Mouse (Mus musculus) cerebellum, postnatal 25 days (tissue): ENCODE results near the gene Dnajb13.

Source experiments
- DNase-seq, 2 experiments: peaks; one replicate each; pipeline ENCODE4 v3.0.0; 2021; ENCODE audit warnings: mixed read lengths in 2 of 2

The Dnajb13 gene

DNA sequence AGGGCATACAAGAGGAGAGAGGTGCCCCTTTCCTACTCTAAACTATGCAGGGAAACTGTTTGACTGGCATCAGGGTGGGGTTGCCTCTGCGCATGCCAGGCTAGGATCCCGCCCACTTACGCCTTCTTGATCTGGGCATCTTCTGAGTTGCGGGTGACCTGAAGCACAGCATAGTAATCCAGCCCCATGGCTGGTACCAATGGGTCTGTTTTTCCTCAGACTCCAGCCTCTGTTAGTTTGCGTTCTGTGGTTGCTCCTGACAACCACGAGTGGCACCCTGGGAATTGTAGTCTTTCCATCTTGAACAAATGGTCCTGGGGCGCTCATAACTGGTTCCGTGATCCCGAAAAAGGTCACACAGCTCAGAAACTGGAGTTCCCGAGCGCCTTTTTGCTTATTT lies at the start of gene Dnajb13:
Gene Dnajb13, minus strand, starts transcription at position 388 of the 400 bp plus-strand sequence.
- DNase-seq, result no peak

DNA sequence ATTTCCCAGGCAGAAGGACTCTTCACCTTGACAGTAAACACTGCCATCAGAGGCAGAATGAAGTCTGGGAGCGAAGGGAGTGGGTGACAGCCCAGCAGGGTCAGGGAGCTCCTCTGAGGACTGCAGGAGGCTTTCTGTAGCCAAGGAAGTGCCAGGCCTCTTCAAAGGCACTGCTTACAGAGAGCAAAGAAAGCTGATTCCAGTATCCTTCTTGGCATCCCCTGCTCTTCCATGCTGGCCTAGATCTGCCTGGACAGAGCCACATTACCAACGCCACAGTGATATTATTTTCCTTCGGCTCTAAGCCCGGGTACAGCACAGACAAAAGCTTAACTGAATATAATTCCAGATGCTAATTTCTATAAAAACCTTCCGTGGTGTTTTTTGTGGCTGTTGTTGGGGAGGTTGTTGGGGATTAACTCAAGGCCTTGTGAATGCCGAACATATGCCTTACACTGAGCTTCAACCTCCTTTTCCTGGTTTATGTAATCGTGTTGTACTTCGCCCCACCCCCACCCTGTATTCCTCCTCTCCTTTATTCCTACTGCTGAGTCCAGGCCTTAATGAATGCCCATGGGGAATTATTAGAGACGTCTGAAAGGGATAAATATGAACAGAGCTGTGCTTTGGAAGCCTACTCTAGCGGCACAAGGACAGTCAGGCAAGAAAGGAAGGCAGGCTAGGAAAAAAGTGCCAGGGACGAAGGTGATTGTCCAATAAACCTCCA lies 47.3 kb upstream of the Dnajb13 start:
- DNase-seq, result peak in 1 of 2 experiments; percentile 25

DNA sequence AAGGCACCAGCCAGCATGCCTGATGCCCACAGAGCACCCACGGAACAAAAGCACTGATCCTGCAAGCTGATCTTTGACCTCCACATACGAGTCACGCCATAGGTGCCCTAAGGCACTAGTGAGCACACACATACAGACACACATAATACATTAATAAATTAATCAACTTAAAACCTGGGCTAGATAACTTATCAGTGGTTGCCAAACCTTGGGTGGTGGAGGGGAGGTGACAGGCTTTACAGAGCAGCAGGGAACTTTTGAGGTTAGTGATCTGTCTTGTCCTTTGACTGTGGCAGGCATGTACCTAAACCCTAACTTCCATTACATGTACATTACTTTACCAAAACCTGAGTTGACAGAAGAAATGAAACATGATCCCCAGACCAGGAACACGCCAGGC lies 44.6 kb upstream of the Dnajb13 start:
- no peak for DNase-seq

DNA sequence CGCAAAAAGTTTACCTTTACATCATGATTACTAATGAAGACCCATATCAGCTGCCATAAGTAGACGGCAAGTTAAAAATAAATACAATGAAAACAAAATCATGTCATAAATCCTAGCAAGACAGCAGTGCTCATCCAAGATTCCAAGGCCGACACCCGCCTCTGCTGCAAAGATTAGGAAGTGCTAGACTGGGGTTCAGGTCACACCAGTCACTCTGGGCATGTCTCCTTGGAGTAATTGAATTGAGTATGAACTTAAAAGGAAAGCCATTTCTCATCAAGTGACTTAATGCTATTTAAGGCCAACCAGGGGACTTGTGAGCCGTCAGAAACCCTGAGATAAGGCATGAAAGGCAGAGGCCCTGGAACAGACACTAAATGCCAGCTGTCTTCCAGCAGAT lies 42.5 kb upstream of the Dnajb13 start:
- DNase-seq, result no peak

DNA sequence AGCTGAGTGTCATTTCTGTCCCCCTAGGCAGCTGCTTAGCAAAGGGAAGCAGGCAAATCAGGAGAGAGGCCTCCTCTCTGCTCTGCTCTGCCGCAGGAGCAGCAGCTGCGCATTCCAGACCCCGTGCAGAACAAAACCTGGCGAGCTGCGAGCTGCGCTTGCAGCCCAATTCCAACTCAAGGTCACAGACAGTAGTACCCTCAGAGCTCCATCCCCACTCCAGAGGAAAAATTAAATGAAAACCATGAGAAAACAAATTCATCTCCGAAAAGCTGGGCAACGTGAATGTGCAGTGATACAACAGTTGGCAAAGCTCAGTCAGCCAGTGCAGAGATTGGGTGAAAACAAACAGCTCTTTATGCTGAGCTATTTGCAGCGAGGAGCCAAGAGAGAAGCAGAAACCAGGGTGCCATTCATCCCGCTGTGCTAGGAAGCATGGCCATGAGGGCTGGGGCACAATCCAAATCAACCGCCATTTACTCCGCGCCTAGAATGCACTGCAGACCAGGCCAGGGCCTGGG lies 40.7 kb upstream of the Dnajb13 start:
- DNase-seq, result peak; percentile 56

DNA sequence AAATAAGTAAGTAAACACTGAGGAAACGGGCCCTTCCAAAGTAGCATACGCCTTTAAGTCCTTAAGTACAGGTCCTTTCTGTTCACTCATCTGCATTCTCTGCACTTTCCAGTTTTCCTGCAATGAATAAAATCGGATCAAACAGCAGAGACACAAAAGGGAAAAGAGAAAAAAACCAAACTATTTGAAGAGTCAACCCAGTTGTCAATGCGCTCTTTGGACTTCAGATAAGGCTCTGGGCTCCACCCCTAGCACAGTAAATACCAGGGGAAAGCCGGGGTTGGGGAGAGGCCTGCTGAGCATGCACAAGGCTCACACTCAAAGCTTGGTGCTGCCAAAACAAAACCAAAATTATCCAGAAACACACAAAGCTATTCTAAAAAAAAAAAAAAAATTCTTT lies 40.2 kb upstream of the Dnajb13 start:
- DNase-seq, result no peak

DNA sequence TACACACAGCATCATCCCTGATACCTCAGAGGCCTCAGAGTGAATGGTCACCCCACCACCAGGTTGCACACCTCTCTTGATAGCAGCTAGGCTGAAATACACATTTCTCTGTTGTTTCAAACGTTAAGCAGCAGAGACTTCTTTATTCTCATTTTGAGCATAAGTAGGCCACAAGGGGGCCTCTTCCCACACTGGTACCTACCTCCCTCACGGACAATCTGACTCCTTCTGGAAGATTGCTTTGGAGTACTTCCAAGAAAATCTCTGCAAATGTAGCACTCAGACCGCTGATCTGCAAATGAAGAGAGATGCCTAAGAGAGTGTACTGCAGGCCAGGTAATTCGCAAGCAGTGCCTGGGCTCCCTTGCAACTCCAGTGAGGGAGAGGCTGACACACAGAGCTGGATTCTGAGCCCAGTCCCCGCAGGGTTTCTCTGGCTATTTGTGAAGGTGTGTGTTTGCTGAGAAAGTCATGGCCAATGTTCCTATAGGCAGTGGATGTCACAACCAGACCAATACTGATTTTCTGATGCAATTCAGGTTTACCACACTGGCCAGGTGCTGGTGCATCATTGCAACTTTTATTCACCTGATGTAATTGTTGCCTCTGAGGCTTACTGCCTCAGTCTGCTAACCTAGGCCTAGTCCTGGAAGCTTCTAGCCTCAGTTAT lies 35.7 kb upstream of the Dnajb13 start:
- peak; percentile 46 to 64 for DNase-seq

DNA sequence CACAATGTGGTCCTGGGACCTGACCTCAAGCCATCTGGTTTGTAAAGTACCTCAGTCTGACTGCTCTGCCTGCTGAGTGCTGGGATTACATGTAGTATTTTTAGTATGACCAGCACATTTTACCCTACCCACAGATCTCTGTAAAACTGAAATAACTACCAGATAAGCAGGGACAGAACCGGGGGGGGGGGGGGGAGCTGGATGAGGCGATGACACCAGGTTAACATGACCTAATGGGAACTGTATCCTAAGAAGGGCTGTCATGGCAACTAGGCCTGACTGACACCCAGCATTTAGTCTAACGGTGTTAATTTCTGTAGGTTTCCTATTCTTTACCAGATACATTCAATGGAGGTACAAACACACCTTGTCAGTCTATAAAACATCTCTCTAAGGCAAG lies 35.0 kb upstream of the Dnajb13 start:
- DNase-seq, result no peak

DNA sequence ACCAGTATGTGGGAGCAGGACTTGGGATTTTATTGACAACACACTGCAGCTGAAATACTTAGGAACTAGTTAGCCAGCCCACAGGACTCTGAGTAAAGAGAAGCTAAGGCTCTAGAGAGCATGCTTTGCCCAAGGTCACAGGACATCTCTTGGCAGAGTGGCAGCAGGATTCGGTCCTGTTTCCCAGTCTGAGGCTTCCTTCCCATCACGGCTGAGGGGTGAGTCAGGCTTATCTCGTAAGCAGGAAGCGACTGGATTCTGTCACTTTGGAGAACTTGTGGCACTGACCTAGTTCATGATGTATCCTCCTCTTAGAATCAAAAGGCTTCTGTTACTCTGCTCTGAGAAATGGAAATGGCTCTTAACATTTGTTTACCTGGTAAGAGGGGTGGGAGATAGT lies 32.9 kb upstream of the Dnajb13 start:
- DNase-seq, result no peak

DNA sequence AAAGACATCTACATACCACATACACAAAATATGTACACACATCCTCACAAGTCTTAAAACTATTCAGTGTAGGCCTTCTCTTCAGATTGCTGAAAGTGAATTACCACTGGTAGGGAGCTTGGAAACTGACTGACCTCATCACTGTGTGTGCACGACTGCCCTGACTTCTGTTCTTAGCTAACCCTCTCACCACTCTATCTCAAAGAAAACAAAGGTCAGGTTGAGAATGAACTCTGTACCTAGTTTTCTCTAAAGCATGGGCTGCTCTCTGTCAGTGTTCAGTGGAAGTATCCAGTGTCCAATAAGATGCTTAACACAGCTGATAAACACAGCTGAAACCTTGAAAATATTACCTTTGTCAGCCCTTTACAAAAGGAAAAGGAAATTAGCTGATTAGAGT lies 29.7 kb upstream of the Dnajb13 start:
- DNase-seq, result no peak

DNA sequence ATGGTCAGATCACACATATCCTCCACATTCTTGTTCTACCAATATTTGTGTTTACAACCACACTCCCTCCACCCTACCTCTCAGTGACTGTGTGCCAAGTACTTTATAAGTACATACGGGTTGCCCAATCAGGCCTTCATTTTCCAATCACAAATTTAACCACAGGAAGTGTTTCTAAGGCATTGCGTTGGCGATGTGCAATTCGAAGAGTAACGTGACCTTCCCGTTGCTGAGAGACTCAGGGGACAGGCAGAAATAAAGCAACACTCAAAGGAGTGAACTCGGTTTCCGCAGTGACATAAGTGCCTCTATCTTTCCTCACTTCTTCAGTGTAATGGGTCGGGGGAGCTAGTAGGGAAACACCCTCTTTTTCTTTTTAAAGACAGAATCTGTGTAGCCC lies 24.8 kb upstream of the Dnajb13 start:
- no peak for DNase-seq

DNA sequence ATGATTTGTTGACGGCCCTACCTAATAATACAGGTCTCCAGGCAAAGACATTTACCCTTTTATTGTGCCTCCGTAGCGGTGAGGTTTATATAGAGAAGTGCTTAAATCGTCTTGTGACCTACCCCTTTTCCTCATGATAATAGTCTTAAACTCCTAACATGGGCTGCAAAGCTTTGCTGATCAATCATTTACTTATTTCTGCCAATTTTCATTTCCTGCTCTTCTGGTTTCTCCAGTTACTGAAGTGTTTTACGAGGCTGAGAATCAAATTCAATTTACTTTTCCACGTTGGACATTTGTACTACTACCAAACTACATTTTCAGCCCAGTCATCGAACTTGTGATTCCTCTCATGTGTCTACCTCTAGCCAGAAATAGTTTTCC lies 22.8 kb upstream of the Dnajb13 start:
- no peak for DNase-seq

DNA sequence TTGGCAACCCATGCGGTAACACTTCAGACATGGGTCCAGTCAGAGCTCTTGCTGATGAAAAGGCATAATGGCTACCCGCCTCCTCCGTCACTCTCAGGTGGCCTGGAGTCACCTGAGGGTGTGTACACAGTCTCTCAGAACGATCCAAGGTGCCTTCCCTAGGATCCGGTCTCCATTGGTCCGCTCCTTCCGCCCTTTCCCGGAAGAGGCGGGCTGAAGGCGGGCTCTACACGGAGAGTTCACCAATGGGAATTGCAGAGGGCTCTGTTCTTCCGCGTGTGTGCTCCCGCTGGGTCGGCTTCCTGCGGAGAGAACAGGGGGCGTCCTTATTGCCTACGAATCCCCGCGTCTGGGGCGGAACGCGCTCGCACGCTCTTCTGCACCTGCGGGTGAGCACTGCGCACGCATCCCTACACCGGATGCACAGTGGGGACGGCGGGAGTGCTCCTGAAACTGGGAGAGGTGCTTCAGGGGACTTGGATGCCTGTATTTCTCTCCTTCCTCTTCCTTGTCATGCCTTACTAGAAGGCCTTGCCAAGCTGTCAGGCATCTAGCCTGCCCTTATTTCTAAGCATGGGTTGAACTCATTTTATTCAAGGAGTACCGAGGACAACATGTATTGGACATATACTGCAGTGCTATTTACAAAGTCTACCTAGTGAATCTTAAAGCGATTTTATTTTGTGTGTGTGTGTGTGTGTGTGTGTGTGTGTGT lies 22.2 kb upstream of the Dnajb13 start, which contains the start of gene Coa4:
Gene Coa4, plus strand, starts transcription at position 268 of the 715 bp plus-strand sequence.
- DNase-seq, result peak; percentile 92 to 93

DNA sequence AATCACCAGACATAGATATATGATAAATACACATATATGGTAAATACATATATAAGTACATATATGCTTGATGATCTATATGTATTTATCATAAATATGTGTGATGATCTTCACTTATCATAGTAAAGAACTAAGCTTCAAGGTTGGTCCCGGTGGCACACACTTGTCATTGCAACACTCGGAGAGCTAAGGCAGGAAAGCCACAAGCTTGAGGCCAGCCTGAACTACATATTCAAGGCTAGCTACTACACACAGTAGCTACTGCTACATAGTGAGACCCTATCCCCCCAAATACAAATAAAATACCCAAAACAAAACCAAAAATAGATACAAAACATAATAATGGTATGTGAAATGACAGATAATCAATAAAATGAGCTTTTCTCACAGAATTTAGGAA lies 21.1 kb upstream of the Dnajb13 start:
- DNase-seq, result no peak

DNA sequence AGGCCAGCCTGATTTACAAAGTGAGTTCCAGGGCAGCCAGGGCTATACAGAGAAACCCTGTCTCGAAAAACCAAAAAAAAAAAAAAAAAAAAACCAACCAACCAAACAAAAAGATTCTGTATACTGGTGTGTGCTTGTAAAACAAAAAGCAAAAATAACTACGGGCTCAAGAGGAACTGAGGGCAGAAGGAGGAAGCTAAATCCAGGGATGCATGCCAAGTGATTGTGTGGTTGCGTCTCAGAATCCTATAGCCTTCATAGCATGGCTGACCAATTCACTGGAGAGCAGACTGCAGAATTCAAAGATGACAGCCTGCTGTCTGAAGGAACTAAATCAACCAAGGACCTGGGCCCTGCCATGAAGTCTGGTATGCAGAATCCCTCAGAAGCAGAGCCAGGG lies 19.5 kb upstream of the Dnajb13 start:
- no peak for DNase-seq

DNA sequence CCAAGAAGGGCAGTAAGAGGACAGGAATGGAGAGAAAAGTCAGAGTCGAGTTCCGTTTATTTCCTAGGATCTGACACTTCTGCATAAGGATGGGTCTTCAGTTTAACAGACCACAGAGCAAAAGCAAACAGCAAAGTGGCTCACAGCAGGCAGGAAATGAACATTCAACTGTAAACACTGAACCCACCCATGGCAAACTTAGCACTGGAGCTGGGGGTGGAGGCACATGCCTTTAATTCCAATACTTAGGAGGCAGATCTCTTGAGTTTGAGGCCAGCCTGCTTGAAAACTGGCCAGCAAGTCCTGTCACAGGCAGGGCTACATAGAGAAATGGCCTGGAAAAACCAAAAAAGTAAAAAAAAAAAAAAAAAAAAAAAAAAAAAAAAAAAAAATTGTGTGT lies 18.7 kb upstream of the Dnajb13 start:
- DNase-seq, result no peak

DNA sequence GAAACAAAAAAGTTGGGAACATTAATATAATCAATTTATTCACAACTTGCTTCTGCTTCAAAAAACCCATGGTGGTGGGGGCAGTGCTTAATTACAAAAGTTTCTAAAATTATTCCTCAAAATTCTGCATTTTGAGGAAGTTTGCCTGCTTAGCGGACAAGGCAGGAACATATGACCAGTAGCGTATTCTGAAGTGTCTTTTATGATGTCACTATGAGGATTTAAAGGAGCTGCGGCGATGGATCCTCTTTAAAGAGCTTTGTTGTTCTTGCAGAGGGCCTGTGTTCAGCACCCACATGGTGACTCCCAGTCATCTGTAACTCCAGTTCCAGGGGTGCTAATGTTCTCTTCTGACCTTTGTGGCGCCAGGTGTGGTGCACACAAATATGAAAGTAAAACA lies 16.0 kb upstream of the Dnajb13 start:
- no peak for DNase-seq

DNA sequence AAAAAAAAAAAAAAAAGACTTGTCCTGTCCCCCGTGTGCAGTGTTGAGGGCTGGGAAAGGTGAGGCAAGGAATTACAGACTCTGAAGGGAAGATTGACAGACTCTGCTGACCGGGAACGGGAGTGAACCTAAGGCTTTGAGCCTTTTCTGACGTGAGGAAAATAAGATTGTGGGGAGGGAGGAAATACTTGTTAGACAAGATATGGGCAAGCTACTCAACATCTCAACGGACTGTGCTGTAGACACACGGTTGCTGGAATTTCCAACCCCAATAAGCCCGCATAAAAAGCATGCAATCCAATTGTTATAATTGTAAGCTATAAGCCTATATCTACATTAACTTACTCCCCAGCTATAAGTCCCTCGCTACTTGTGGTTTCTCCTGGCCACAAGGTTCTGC lies 9.9 kb upstream of the Dnajb13 start:
- no peak for DNase-seq

DNA sequence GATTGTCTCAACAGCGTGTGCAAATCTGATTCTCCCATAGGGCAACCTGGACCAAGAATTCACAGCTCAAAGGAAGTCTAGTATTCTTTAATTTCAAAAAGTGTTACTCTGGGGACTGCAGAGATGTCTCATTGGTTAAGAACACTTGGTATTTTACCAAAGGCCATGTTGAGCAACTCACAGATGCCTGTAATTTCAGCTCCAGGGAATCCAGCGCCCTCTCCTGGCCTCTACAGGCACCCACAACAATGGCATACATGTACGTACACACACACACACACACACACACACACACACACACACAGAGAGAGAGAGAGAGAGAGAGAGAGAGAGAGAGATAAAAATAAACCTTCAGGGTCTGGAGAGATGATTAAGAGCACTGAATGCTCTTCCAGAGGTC lies 7.5 kb upstream of the Dnajb13 start:
- DNase-seq, result no peak

DNA sequence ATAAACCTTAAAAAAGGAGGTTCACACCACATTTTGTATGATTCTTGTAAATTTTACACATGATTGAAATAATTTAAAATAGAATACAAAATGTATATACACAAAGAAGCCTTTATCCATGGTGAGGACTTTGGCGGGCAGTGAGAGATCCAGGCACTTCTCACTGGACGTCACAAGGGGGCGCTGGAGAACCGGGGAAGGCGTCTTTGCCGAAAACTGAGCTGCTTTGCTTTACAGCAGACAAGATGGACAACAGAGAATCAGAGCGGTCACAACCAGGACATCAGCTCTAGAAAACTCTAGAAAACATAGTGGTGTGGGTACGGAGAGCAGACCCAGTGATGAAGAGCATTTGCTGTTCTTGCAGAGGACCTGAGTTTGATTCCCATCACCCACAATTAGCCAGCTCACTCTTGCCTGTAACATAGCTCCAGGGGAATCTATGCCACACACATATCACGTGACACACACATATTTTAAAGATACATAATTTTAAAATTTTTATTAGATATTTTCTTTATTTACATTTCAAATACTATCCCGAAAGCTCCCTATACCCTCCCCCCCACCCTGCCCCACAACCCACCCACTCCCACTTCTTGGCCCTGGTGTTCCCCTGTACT lies 6.0 kb upstream of the Dnajb13 start:
- DNase-seq, result peak; percentile 87 to 89

DNA sequence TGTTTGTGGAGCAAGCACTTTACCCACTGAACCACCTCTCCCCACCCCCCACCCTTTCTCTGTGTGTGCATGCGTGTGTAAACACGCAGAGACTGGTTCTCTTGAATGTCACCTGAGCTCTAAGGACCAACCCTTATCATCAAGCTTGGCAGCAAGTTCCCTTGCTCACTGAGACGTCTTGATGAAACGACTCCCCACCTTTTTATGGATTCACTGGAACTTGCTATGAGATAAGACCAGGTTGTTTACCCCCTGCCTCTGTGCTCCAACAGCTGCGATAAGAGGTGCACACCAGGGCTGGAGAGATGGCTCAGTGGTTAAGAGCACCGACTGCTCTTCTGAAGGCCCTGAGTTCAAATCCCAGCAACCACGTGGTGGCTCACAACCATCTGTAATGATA lies 5.4 kb upstream of the Dnajb13 start:
- DNase-seq, result no peak

DNA sequence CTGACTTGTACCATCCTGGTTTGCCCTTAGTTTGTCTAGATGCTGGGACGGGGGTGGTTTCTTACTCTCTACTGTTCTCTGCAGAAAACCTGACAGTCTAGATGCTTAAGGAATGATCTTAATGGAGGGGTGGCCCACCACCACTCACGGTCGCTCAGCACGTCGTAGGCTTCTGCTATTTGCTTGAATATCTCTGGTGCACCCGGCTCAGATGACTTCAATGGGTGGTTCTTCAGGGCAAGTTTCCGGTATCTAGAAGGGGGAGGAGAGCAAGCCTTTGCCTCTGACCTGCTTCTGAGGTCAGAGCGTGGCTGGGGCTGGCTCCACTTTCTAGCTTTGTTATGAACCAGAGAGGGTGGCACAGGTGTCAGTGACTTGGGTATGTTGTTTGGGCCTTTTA lies 3.2 kb downstream of the Dnajb13 start:
- no peak for DNase-seq

DNA sequence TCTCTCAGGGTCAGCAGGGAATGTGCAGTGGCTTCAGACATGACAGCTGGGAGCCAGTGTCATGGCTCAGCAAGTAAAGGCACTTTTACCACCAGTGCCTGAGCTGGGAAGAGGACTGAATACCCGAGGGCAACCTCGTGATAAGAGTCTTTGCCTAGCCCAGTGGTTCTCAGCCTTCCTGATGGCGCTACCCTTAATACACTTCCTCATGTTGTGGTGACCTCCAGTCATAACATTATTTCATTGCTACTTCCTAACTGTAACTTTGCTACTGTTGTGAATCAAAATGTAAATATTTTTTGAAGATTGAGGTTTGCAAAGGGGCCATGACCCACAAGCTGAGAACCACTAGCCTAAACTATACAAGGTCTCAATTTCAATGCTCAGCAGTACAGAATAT lies 6.1 kb downstream of the Dnajb13 start:
- DNase-seq, result no peak
